Mouse (Mus musculus) myocyte (in vitro differentiated cells): ENCODE measurements around the gene Acsbg2. TPM values are rescaled to one million over a fixed set of nuclear protein-coding genes. Genes with fewer than 3 reads are reported as not detected.

Experiments used
- H3K27me3 ChIP-seq: one replicate; pipeline ENCODE4 v1.6.1; 2011; ENCODE audit not compliant: control insufficient read depth, insufficient read depth, insufficient read length
- H3K36me3 ChIP-seq: one replicate; pipeline ENCODE4 v1.6.1; 2011; ENCODE audit not compliant: control insufficient read depth, insufficient read depth
- H3K4me2 ChIP-seq: one replicate; pipeline ENCODE4 v1.6.1; 2011; ENCODE audit warnings: low read depth, control low read depth
- H3K4me3 ChIP-seq: one replicate; pipeline ENCODE4 v1.5.1; 2011; ENCODE audit warnings: mild to moderate bottlenecking, control low read depth, moderate library complexity
- H3K79me2 ChIP-seq: one replicate; pipeline ENCODE4 v1.6.1; 2011; ENCODE audit not compliant: control insufficient read depth, insufficient read depth
- H3ac ChIP-seq: one replicate; pipeline ENCODE4 v1.6.1; 2011; ENCODE audit not compliant: control insufficient read depth, insufficient read length
- CEBPB ChIP-seq: IDR thresholded peaks from 2 replicates; pipeline ENCODE4 v1.6.1; 2011; ENCODE audit warnings: mild to moderate bottlenecking, moderate library complexity; ENCODE audit not compliant: poor library complexity, insufficient read depth, severe bottlenecking
- E2F4 ChIP-seq: IDR thresholded peaks from one replicate; pipeline ENCODE4 v1.6.1; 2011; ENCODE audit warnings: mild to moderate bottlenecking, control low read depth, moderate library complexity; ENCODE audit not compliant: insufficient read depth
- MAX ChIP-seq: IDR thresholded peaks from one replicate; pipeline ENCODE4 v1.6.1; 2011; ENCODE audit warnings: low read depth, mild to moderate bottlenecking, control low read depth
- MYOD1 ChIP-seq, 3 experiments: IDR thresholded peaks; one replicate each; pipeline ENCODE4 v1.6.1; 2011; ENCODE audit warnings: control low read depth in 2 of 3, low read depth in 2 of 3, mild to moderate bottlenecking in 2 of 3, moderate library complexity in 1 of 3; ENCODE audit not compliant: insufficient read length in 2 of 3, control insufficient read depth in 1 of 3
- MYOG ChIP-seq, 3 experiments: IDR thresholded peaks; one replicate each; pipeline ENCODE4 v1.6.1; 2011; ENCODE audit warnings: control low read depth in 2 of 3, low read depth in 2 of 3, mild to moderate bottlenecking in 2 of 3; ENCODE audit not compliant: insufficient read length in 2 of 3, control insufficient read depth in 1 of 3, insufficient read depth in 1 of 3
- POLR2A ChIP-seq: IDR thresholded peaks from one replicate; pipeline ENCODE4 v1.6.1; 2011; ENCODE audit warnings: low read depth, mild to moderate bottlenecking, control low read depth, moderate library complexity; ENCODE audit not compliant: insufficient read length
- POLR2AphosphoS2 ChIP-seq: IDR thresholded peaks from one replicate; pipeline ENCODE4 v1.6.1; 2011; ENCODE audit warnings: low read depth, control low read depth; ENCODE audit not compliant: insufficient read length
- REST ChIP-seq: IDR thresholded peaks from one replicate; pipeline ENCODE4 v1.6.1; 2011; ENCODE audit warnings: mild to moderate bottlenecking, control low read depth, moderate library complexity; ENCODE audit not compliant: insufficient read depth, insufficient read length
- SRF ChIP-seq: IDR thresholded peaks from one replicate; pipeline ENCODE4 v1.6.1; 2011; ENCODE audit warnings: low read depth; ENCODE audit not compliant: control insufficient read depth, insufficient read length
- TCF12 ChIP-seq: IDR thresholded peaks from one replicate; pipeline ENCODE4 v1.6.1; 2011; ENCODE audit warnings: mild to moderate bottlenecking, control low read depth; ENCODE audit not compliant: poor library complexity, insufficient read depth, severe bottlenecking
- TCF3 ChIP-seq: IDR thresholded peaks from one replicate; pipeline ENCODE4 v1.6.1; 2011; ENCODE audit warnings: low read depth, control low read depth; ENCODE audit not compliant: insufficient read length
- USF1 ChIP-seq: IDR thresholded peaks from one replicate; pipeline ENCODE4 v1.6.1; 2011; ENCODE audit warnings: low read depth, mild to moderate bottlenecking, control low read depth, moderate library complexity
- polyA plus RNA-seq: library from polyadenylated mRNA; unstranded; fragments of >200 nt; fragmentation: generic; extraction: Trizol; gene quantifications from one replicate; pipeline ENCODE4 v1.2.1, GENCODE M21; 2012; ENCODE audit warnings: missing spikeins

The Acsbg2 gene
- polyA plus RNA-seq, 1 experiment: not detected

DNA sequence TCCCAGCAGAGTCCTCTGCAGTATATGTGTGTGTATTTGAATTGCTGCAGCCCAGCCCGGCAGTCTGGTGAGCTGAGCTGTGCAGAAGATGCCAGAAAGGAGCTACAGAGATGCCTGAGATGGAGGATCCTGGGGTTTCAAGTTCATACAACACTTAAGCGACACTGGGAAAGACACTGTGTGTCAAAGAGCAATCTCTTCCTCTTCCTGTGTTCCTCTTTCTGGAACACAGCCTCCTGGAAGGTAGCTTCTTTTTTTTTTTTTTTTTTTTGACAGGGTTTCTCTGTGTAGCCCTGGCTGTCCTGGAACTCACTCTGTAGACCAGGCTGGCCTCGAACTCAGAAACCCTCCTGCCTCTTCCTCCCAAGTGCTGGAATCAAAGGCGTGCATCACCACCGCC lies 25.5 kb downstream of the Acsbg2 start:
- Histone ChIP-seq H3K4me2 (no peak overlapping the region), H3ac (no peak overlapping the region), H3K36me3 (no peaks in the 10 kb centered on the region), H3K4me3 (no peak overlapping the region), H3K79me2 (no peaks in the 10 kb centered on the region), H3K27me3 (peaks cover 34% of the 10 kb centered on the region)
- TF ChIP-seq MYOG (IDR thresholded peaks at IDR 0.05; ENCODE audit: control insufficient read depth in 1 of 3, insufficient read depth in 1 of 3, insufficient read length in 2 of 3, low read depth in 2 of 3) (no peak), E2F4 (no peak), SRF (no peak), POLR2AphosphoS2 (no peak), TCF3 (no peak), MAX (no peak), TCF12 (no peak)

DNA sequence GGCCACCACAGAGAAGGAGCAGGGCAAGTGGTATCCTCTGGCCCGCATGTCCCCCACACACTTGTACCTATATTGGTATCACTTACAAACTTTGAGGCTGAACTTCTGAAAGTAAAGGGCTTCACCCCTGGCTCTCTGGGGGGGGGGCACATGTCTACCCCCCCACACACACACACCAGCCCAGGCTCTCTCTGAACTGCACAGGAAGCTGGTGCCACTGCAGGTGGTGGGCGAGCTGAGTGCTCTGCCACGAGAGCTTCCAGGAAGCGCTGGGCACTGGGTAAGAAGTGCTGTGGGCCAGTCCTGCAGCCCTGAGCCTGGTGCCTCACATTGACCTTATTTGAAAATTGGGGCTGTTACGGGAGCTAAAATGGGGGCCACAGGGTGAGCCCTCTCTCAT lies 30.6 kb downstream of the Acsbg2 start:
- no peak for TF ChIP-seq TCF3
- TF ChIP-seq MYOG (IDR thresholded peaks at IDR 0.05; ENCODE audit: control insufficient read depth in 1 of 3, insufficient read depth in 1 of 3, insufficient read length in 2 of 3, low read depth in 2 of 3): no peak
- no peak for TF ChIP-seq USF1
- no peak for TF ChIP-seq MAX
- TF ChIP-seq POLR2AphosphoS2: no peak
- TF ChIP-seq TCF12: no peak
- TF ChIP-seq MYOD1 (IDR thresholded peaks at IDR 0.05; ENCODE audit: control insufficient read depth in 1 of 3, insufficient read length in 2 of 3, low read depth in 2 of 3): no peak
- TF ChIP-seq E2F4: no peak
- no peak for TF ChIP-seq CEBPB
- no peak for TF ChIP-seq POLR2A
- TF ChIP-seq REST: no peak
- no peak for TF ChIP-seq SRF
- H3K36me3 ChIP-seq: no peaks in the 10 kb centered on the region

DNA sequence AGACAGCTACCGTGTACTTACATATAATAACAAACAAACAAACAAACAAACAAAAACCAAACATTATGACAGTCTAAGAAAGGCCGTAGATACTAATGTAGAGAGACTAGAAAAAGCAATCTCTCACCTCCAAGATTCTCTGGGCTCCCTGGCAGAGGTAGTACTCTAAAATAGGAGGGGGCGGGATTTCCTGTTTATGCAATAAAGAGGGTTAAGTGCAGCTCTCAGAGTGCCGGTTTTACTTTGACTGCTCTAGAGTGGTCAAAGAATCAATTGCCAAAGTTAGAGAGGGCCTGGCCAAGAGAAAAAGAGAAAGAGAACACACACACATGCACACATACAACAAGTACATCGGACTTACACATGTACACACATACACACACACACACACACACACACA lies 32.1 kb downstream of the Acsbg2 start:
- H3K4me3 ChIP-seq: no peak overlapping the region
- H3K27me3 ChIP-seq: peaks cover 48% of the 10 kb centered on the region
- H3K36me3 ChIP-seq: no peaks in the 10 kb centered on the region
- H3ac ChIP-seq: no peak overlapping the region
- TF ChIP-seq USF1: no peak
- no peak for TF ChIP-seq TCF12
- no peak for TF ChIP-seq SRF
- no peak for TF ChIP-seq POLR2A
- TF ChIP-seq MAX: no peak
- TF ChIP-seq MYOG (IDR thresholded peaks at IDR 0.05; ENCODE audit: control insufficient read depth in 1 of 3, insufficient read depth in 1 of 3, insufficient read length in 2 of 3, low read depth in 2 of 3): no peak
- TF ChIP-seq MYOD1 (IDR thresholded peaks at IDR 0.05; ENCODE audit: control insufficient read depth in 1 of 3, insufficient read length in 2 of 3, low read depth in 2 of 3): no peak
- no peak for TF ChIP-seq TCF3
- no peak for TF ChIP-seq POLR2AphosphoS2
- no peak for TF ChIP-seq REST
- no peak for TF ChIP-seq CEBPB
- TF ChIP-seq E2F4: no peak
- no peak overlapping the region for H3K4me2 ChIP-seq
- H3K79me2 ChIP-seq: no peaks in the 10 kb centered on the region

More for the DNA sequence above, 30.6 kb downstream of the Acsbg2 start:
- Histone ChIP-seq H3K27me3 (peaks cover 48% of the 10 kb centered on the region), H3K4me2 (no peak overlapping the region), H3K4me3 (no peak overlapping the region), H3ac (no peak overlapping the region), H3K79me2 (no peaks in the 10 kb centered on the region)

- no peaks in the 10 kb centered on the region for H3K79me2 ChIP-seq
- no peak overlapping the region for H3K4me3 ChIP-seq
- peaks cover 55% of the 10 kb centered on the region for H3K27me3 ChIP-seq
- no peaks in the 10 kb centered on the region for H3K36me3 ChIP-seq
- TF ChIP-seq TCF3 (no peak), POLR2AphosphoS2 (no peak), MYOD1 (IDR thresholded peaks at IDR 0.05; ENCODE audit: control insufficient read depth in 1 of 3, insufficient read length in 2 of 3, low read depth in 2 of 3) (no peak), SRF (no peak), USF1 (no peak), TCF12 (no peak), MYOG (IDR thresholded peaks at IDR 0.05; ENCODE audit: control insufficient read depth in 1 of 3, insufficient read depth in 1 of 3, insufficient read length in 2 of 3, low read depth in 2 of 3) (no peak), MAX (no peak), POLR2A (no peak), REST (no peak), CEBPB (no peak), E2F4 (no peak)
- no peak overlapping the region for H3ac ChIP-seq
- H3K4me2 ChIP-seq: no peak overlapping the region
Observed at GRCm38 (mm10) chr17:56840524-56840923, 33.7 kb downstream of the Acsbg2 start.

DNA sequence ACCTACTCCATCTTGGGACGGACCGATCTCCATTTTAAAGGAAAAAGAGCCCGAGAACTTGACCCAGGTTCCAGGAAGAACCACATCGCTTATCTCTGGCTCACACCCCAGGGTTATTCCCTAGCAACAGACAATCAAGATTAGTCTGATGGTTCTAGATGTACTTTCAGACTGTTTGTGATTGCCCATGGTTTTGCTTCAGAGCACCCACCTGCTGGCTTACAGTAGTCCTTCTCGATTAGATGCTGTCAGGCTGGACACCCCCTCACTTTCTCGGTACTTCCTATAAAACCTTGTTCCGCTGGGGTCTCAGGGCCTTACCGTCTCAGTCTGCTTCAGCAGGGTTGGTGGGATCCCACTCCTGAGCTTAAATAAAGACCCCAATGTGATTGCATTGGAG lies 37.9 kb downstream of the Acsbg2 start:
- H3K79me2 ChIP-seq: no peaks in the 10 kb centered on the region
- TF ChIP-seq POLR2AphosphoS2 (no peak), USF1 (no peak), E2F4 (no peak), POLR2A (no peak), MAX (no peak), SRF (no peak)

More for the DNA sequence above, 37.9 kb downstream of the Acsbg2 start:
- no peaks in the 10 kb centered on the region for H3K36me3 ChIP-seq
- H3K4me2 ChIP-seq: no peak overlapping the region
- peaks cover 31% of the 10 kb centered on the region for H3K27me3 ChIP-seq
- no peak overlapping the region for H3ac ChIP-seq
- no peak overlapping the region for H3K4me3 ChIP-seq
